Mouse (Mus musculus) hindbrain, postnatal 0 days (tissue): ENCODE results near the gene Prkcb. TPM values are rescaled to one million over a fixed set of nuclear protein-coding genes. Genes with fewer than 3 reads are reported as not detected.

Experiments used
- ATAC-seq: fragments of 200-750 bp; cut with Nextera tagmentation; 2 replicates; pipeline ENCODE4 v1.8.0; 2017; ENCODE audit warnings: mild to moderate bottlenecking, moderate TSS enrichment, moderate library complexity
- DNase-seq: peaks from one replicate; pipeline ENCODE4 v3.0.0-alpha.2; 2015; ENCODE audit warnings: low spot score
- H3K27ac ChIP-seq: fragments of 300-500 bp; sonication (generic); 2 replicates; pipeline ENCODE4 v1.5.1; 2014; ENCODE audit warnings: mild to moderate bottlenecking
- H3K27me3 ChIP-seq: fragments of 300-500 bp; sonication (generic); 2 replicates; pipeline ENCODE4 v1.6.1; 2014; ENCODE audit warnings: low read length, mixed read lengths; ENCODE audit not compliant: insufficient read depth
- H3K36me3 ChIP-seq: fragments of 300-500 bp; sonication (generic); 2 replicates; pipeline ENCODE4 v1.6.1; 2014; ENCODE audit warnings: low read length, mixed read lengths; ENCODE audit not compliant: insufficient read depth
- H3K4me1 ChIP-seq: fragments of 300-500 bp; sonication (generic); 2 replicates; pipeline ENCODE4 v1.6.1; 2014; ENCODE audit warnings: antibody characterized with exemption, low read length, mixed read lengths; ENCODE audit not compliant: insufficient read depth
- H3K4me2 ChIP-seq: fragments of 300-500 bp; sonication (generic); 2 replicates; pipeline ENCODE4 v1.6.1; 2014; ENCODE audit warnings: low read depth, mild to moderate bottlenecking, low read length, moderate library complexity, mixed read lengths
- H3K4me3 ChIP-seq: fragments of 300-500 bp; sonication (generic); 2 replicates; pipeline ENCODE4 v1.5.1; 2014; ENCODE audit warnings: low read length
- H3K9ac ChIP-seq: fragments of 300-500 bp; sonication (generic); replicated peaks from 2 replicates; pipeline ENCODE4 v1.6.1; 2014; ENCODE audit warnings: mild to moderate bottlenecking, low read length, moderate library complexity, mixed read lengths
- H3K9me3 ChIP-seq: fragments of 300-500 bp; sonication (generic); 2 replicates; pipeline ENCODE4 v1.6.1; 2016; ENCODE audit warnings: low read length, mixed read lengths
- CTCF ChIP-seq: IDR thresholded peaks from 2 replicates; pipeline ENCODE4 v1.5.1; 2016; ENCODE audit warnings: antibody characterized with exemption, control low read depth, low read depth
- WGBS: fragments of 180-500 bp; shearing (Covaris S2); extraction: QIAGEN DNeasy Blood & Tissue Kit; methylation state at CpG from one replicate; pipeline ENCODE4 v1.1.7; 2014; 5-methylcytosine and 5-hydroxymethylcytosine counted together
- polyA plus RNA-seq: library from polyadenylated mRNA; unstranded; fragments of >200 nt; fragmentation: Nextera tagmentation; extraction: Ambion mirVana; gene quantifications from 2 replicates; pipeline ENCODE4 v1.2.1, GENCODE M21; 2015
- total RNA-seq: library from RNA; depleted of rRNA; stranded (reverse); fragments of >200 nt; gene quantifications from 2 replicates; pipeline ENCODE4 v1.2.3, GENCODE M21; 2014

Prkcb gene
- total and polyA plus RNA-seq, 2 experiments from 2014 or later = 187 to 261 TPM

- Histone ChIP-seq H3K9ac (no peak overlapping the region), H3K4me3 (no peak overlapping the region), H3K9me3 (no peaks in the 10 kb centered on the region), H3K4me1 (no peaks in the 10 kb centered on the region), H3K27ac (no peak overlapping the region), H3K4me2 (no peak overlapping the region), H3K36me3 (no peaks in the 10 kb centered on the region), H3K27me3 (no peaks in the 10 kb centered on the region)
- no peak for TF ChIP-seq CTCF
- DNase-seq (no peak), ATAC-seq (no peak)
- 92% methylated on average over 3 of the region's 3 CpGs for WGBS
Measured at GRCm38 (mm10) chr7:122544616-122545015, 256.1 kb downstream of the Prkcb start.

- no peaks in the 10 kb centered on the region for H3K36me3 ChIP-seq
- H3K27me3 ChIP-seq = no peaks in the 10 kb centered on the region
- no peak for TF ChIP-seq CTCF
- 36% methylated on average over 6 of the region's 6 CpGs for WGBS
- no peak overlapping the region for H3K27ac ChIP-seq
- no peak overlapping the region for H3K4me2 ChIP-seq
- no peaks in the 10 kb centered on the region for H3K4me1 ChIP-seq
- DNase-seq (peak; percentile 11), ATAC-seq (no peak)
- H3K9me3 ChIP-seq = no peaks in the 10 kb centered on the region
- H3K9ac ChIP-seq = no peak overlapping the region
- H3K4me3 ChIP-seq = no peak overlapping the region
Measured at GRCm38 (mm10) chr7:122556575-122557140, 268.1 kb downstream of the Prkcb start.

- Histone ChIP-seq H3K36me3 (no peaks in the 10 kb centered on the region), H3K9ac (no peak overlapping the region), H3K4me3 (no peak overlapping the region), H3K4me2 (no peak overlapping the region), H3K27ac (no peak overlapping the region), H3K9me3 (no peaks in the 10 kb centered on the region), H3K27me3 (no peaks in the 10 kb centered on the region), H3K4me1 (no peaks in the 10 kb centered on the region)
- ATAC-seq (no peak), DNase-seq (no peak)
- WGBS = 47% methylated on average over 7 of the region's 7 CpGs
- no peak for TF ChIP-seq CTCF
Measured at GRCm38 (mm10) chr7:122558085-122558811, 269.7 kb downstream of the Prkcb start.

GRCm38 (mm10) chr7:122558912-122559311, 270.4 kb downstream of the Prkcb start:
- Histone ChIP-seq H3K36me3 (no peaks in the 10 kb centered on the region), H3K4me1 (no peaks in the 10 kb centered on the region), H3K27ac (peak overlapping the region; percentile 26; the same call in 1 of the 2 replicates), H3K9ac (no peak overlapping the region), H3K4me2 (no peak overlapping the region), H3K9me3 (no peaks in the 10 kb centered on the region), H3K27me3 (no peaks in the 10 kb centered on the region), H3K4me3 (no peak overlapping the region)
- 35% methylated on average over 6 of the region's 6 CpGs for WGBS
- TF ChIP-seq CTCF = no peak
- DNase-seq (no peak), ATAC-seq (no peak)

GRCm38 (mm10) chr7:122562586-122562985, 274.0 kb downstream of the Prkcb start:
- Histone ChIP-seq H3K36me3 (no peaks in the 10 kb centered on the region), H3K4me3 (no peak overlapping the region), H3K9ac (no peak overlapping the region), H3K9me3 (no peaks in the 10 kb centered on the region), H3K27ac (no peak overlapping the region), H3K4me2 (no peak overlapping the region), H3K4me1 (no peaks in the 10 kb centered on the region), H3K27me3 (no peaks in the 10 kb centered on the region)
- 63% methylated on average over 5 of the region's 5 CpGs for WGBS
- ATAC-seq (no peak), DNase-seq (no peak)
- TF ChIP-seq CTCF = no peak

GRCm38 (mm10) chr7:122565371-122565770, 276.8 kb downstream of the Prkcb start:
- H3K27me3 ChIP-seq = no peaks in the 10 kb centered on the region
- no peak overlapping the region for H3K9ac ChIP-seq
- no peak for DNase-seq
- H3K4me3 ChIP-seq = no peak overlapping the region
- TF ChIP-seq CTCF = no peak
- no peak overlapping the region for H3K4me2 ChIP-seq
- no peak for ATAC-seq
- no peaks in the 10 kb centered on the region for H3K4me1 ChIP-seq
- H3K27ac ChIP-seq = no peak overlapping the region
- H3K9me3 ChIP-seq = no peaks in the 10 kb centered on the region
- 61% methylated on average over 1 of the region's 1 CpGs for WGBS
- H3K36me3 ChIP-seq = no peaks in the 10 kb centered on the region; the same call in 1 of the 2 replicates

- WGBS = 58% methylated on average over 7 of the region's 7 CpGs
- H3K4me2 ChIP-seq = no peak overlapping the region
- no peak overlapping the region for H3K9ac ChIP-seq
- H3K27ac ChIP-seq = no peak overlapping the region
- no peaks in the 10 kb centered on the region for H3K9me3 ChIP-seq
- H3K27me3 ChIP-seq = no peaks in the 10 kb centered on the region
- H3K4me1 ChIP-seq = no peaks in the 10 kb centered on the region
- DNase-seq (no peak), ATAC-seq (no peak)
- no peak overlapping the region for H3K4me3 ChIP-seq
- no peak for TF ChIP-seq CTCF
- H3K36me3 ChIP-seq = no peaks in the 10 kb centered on the region; the same call in 1 of the 2 replicates
Measured at GRCm38 (mm10) chr7:122566011-122566410, 277.5 kb downstream of the Prkcb start.
